Mouse (Mus musculus) testis, adult 2 months (tissue): ENCODE measurements at regions not wholly inside any gene's neighbourhood (a gene's known extent, or its start where the extent isn't known, plus 50 kb on each side); places are given as distances from the start of the nearest gene placed in this dataset.
"Not testable (repeated sequence)": the region's sequence is repeated elsewhere in the genome, so short reads cannot be mapped to it uniquely, and the experiment has no call there.

ENCODE experiments used
- H3K27ac ChIP-seq: fragments of 200-500 bp; 2 replicates; pipeline ENCODE4 v1.5.1; 2012; ENCODE audit warnings: low read depth, low read length; ENCODE audit not compliant: control insufficient read depth, insufficient read depth
- H3K27me3 ChIP-seq: fragments of 200-500 bp; 2 replicates; pipeline ENCODE4 v1.6.1; 2012; ENCODE audit warnings: mild to moderate bottlenecking, low read length, moderate library complexity; ENCODE audit not compliant: control insufficient read depth, insufficient read depth
- H3K36me3 ChIP-seq: fragments of 200-500 bp; 2 replicates; pipeline ENCODE4 v1.6.1; 2012; ENCODE audit warnings: mild to moderate bottlenecking, low read length; ENCODE audit not compliant: control insufficient read depth, insufficient read depth
- H3K4me1 ChIP-seq: fragments of 200-500 bp; 2 replicates; pipeline ENCODE4 v1.6.1; 2012; ENCODE audit warnings: low read length; ENCODE audit not compliant: control insufficient read depth, insufficient read depth
- H3K4me3 ChIP-seq: fragments of 200-500 bp; 2 replicates; pipeline ENCODE4 v1.5.1; 2012; ENCODE audit warnings: low read depth, mild to moderate bottlenecking, low read length, moderate library complexity, mixed read lengths; ENCODE audit not compliant: control insufficient read depth
- CTCF ChIP-seq: fragments of 200-500 bp; IDR thresholded peaks from 2 replicates; pipeline ENCODE4 v1.5.1; 2012; ENCODE audit warnings: low read depth, mild to moderate bottlenecking, inconsistent platforms, low read length, moderate library complexity; ENCODE audit not compliant: control insufficient read depth, insufficient read depth, insufficient replicate concordance
- POLR2A ChIP-seq: fragments of 200-500 bp; IDR thresholded peaks from 2 replicates; pipeline ENCODE4 v1.6.1; 2012; ENCODE audit warnings: low read depth, mild to moderate bottlenecking, inconsistent platforms, low read length, moderate library complexity; ENCODE audit not compliant: control insufficient read depth

GRCm38 (mm10) chr12:115803675-115804074 is 243.8 kb upstream of the Zfp386 start:
- not testable (repeated sequence) for H3K36me3 ChIP-seq, H3K27ac ChIP-seq, H3K27me3 ChIP-seq, H3K4me1 ChIP-seq, H3K4me3 ChIP-seq

GRCm38 (mm10) chr12:115807978-115808377 is 239.5 kb upstream of the Zfp386 start:
- Histone ChIP-seq H3K4me1 (no peaks in the 10 kb centered on the region), H3K27ac (no peak overlapping the region), H3K36me3 (no peaks in the 10 kb centered on the region), H3K4me3 (no peak overlapping the region), H3K27me3 (no peaks in the 10 kb centered on the region)
- no peak for TF ChIP-seq CTCF
- TF ChIP-seq POLR2A = no peak
